Mouse (Mus musculus) olfactory bulb, adult 2 months (tissue): ENCODE measurements around the gene Naxd.

Experiments
- CTCF ChIP-seq: fragments of 200-500 bp; IDR thresholded peaks from 2 replicates; pipeline ENCODE4 v1.5.1; 2012; ENCODE audit warnings: low read depth, mild to moderate bottlenecking, low read length, moderate library complexity; ENCODE audit not compliant: insufficient read depth
- POLR2A ChIP-seq: fragments of 200-500 bp; IDR thresholded peaks from 2 replicates; pipeline ENCODE4 v1.6.1; 2012; ENCODE audit warnings: mild to moderate bottlenecking, low read depth, low read length, moderate library complexity; ENCODE audit not compliant: insufficient read depth

GRCm38 (mm10) chr8:11542866-11543265, 45.6 kb downstream of the Naxd start:
- TF ChIP-seq CTCF: no peak
- no peak for TF ChIP-seq POLR2A
